Mouse (Mus musculus) liver, adult 10 weeks (tissue): ENCODE measurements around the gene Sele. TPM values are rescaled to one million over a fixed set of nuclear protein-coding genes. Genes with fewer than 3 reads are reported as not detected.

ENCODE experiments used
- polyA plus RNA-seq: library from polyadenylated mRNA; stranded (reverse); fragments of 350-450 nt; fragmentation: Illumina TruSeq; extraction: RNeasy Lipid Tissue Mini Kit (QIAGEN cat#74804); gene quantifications from one replicate; pipeline ENCODE4 v1.2.3, GENCODE M21; 2014; ENCODE audit warnings: low read depth, low replicate concordance

Sele gene
- 0.16 TPM for polyA plus RNA-seq

DNA sequence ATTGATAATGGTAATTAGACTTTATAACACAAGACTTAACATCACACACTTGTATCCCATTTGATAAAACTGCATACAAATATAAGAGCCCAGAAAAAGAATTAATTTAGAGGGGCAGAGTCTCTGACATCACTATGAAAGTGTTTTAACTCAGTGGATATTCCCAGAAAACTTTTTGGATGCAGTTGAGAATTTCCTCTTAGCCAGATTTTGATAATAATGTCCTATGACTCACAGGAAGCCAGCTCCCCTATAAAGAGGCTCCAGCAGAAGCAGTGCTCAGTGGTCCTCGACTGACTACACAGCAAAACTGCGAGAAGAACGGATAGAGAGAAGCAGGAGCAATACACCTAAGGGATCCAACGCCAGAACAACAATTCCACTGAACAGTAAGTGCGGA, at the start of gene Sele:
Gene Sele, plus strand, starts transcription at position 301 of the 400 bp plus-strand sequence.

GRCm38 (mm10) chr1:164061925-164062324, 13.9 kb downstream of the Sele start, which contains the start of gene Sell:
Gene Sell (plus strand): TSS chr1:164061982.

Other genes starting within 250 kb of the Sele start
- 23.0 TPM for gene Scyl3, start 119.1 kb upstream of the Sele start, polyA plus RNA-seq
- gene BC055324, start 53.4 kb upstream of the Sele start, polyA plus RNA-seq, result 0.77 TPM
- 6.5 TPM for gene Mettl18, start 53.3 kb upstream of the Sele start, polyA plus RNA-seq
- 3.3 TPM for gene Sell, start 13.7 kb downstream of the Sele start, polyA plus RNA-seq
- 0.69 TPM for gene Selp, start 67.0 kb downstream of the Sele start, polyA plus RNA-seq
- 208 TPM for gene F5, start 103.6 kb downstream of the Sele start, polyA plus RNA-seq
- gene Slc19a2, start 200.8 kb downstream of the Sele start, polyA plus RNA-seq, result 158 TPM
- gene Ccdc181, start 227.4 kb downstream of the Sele start, polyA plus RNA-seq, result 10.3 TPM